Mouse (Mus musculus) cerebellum, postnatal 25 days (tissue): ENCODE results near the gene Cenpn.
A peak's percentile ranks its signal among the peaks of the same experiment; 100 is the strongest.

Experiments
- DNase-seq, 2 experiments: peaks; one replicate each; pipeline ENCODE4 v3.0.0; 2021; ENCODE audit warnings: mixed read lengths in 2 of 2

The Cenpn gene

GRCm38 (mm10) chr8:116921337-116922059 is at the start of gene Cenpn, which contains the start of gene Cmc2:
Gene Cenpn, plus strand, starts transcription at chr8:116921730.
Gene Cmc2, minus strand, starts transcription at chr8:116921455.
- DNase-seq, result peak; percentile 97

GRCm38 (mm10) chr8:116872761-116873342 is 48.7 kb upstream of the Cenpn start:
- DNase-seq, result peak; percentile 22 to 27

DNA sequence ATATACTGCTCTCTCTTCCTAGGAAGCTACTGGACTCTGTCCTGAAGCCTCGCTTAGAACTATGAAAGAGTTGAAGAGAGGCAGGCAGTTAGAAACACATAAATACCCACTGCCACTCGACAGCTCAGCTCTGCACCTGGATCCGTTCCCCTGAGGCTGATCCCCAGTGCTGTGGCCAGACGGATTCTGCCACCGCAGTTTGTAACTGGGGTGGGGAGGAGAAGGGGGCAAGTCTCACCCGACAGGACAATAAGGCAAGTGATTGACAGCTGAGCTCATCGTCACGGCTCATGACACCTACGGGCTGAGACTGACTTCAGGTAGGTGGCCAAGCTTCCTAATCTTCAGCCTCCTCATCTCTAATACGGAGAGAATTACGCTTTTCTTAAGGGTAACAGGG is 47.9 kb upstream of the Cenpn start:
- DNase-seq, result no peak

GRCm38 (mm10) chr8:116873986-116874385 is 47.5 kb upstream of the Cenpn start:
- no peak for DNase-seq

- no peak for DNase-seq
Measured at GRCm38 (mm10) chr8:116875798-116876450, 45.6 kb upstream of the Cenpn start.

DNA sequence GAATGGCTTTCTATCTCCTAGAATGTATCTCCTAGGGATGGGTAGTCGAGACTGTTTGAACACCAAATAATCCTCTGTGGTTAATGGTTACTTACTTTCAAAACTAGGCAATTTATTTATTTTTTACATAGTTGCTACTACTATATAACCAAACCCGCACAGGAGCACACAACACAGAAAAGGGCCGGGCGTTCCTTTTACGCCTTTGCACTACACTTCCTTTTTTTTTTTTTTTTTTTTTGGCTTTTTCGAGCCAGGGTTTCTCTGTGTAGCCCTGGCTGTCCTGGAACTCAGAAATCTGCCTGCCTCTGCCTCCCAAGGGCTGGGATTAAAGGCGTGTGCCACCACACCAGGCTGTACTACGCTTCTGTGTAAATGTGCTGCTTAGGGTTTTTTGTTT is 40.1 kb upstream of the Cenpn start:
- DNase-seq, result no peak

GRCm38 (mm10) chr8:116887813-116888212 is 33.7 kb upstream of the Cenpn start:
- no peak for DNase-seq

- DNase-seq, result no peak
Measured at GRCm38 (mm10) chr8:116891446-116891845, 30.1 kb upstream of the Cenpn start.

- no peak for DNase-seq
Measured at GRCm38 (mm10) chr8:116892130-116892529, 29.4 kb upstream of the Cenpn start.

DNA sequence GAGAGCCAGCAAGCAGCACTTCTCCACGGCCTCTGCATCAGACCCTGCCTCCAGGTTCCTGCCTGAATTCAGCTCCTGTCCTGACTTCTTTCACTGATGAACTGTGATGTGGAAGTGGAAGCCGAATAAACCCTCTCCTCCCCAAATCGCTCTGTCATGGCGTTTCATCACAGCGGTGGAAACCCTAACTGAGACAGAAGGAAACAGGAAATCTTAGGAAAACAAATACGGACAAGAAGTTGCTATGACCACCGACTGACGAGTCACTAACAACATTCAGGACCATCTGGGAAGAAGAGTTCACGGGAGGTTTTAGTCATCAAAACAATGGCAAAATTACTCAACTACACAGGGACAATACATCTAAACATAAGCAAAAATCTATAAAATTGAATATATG is 28.9 kb upstream of the Cenpn start:
- DNase-seq, result no peak

DNA sequence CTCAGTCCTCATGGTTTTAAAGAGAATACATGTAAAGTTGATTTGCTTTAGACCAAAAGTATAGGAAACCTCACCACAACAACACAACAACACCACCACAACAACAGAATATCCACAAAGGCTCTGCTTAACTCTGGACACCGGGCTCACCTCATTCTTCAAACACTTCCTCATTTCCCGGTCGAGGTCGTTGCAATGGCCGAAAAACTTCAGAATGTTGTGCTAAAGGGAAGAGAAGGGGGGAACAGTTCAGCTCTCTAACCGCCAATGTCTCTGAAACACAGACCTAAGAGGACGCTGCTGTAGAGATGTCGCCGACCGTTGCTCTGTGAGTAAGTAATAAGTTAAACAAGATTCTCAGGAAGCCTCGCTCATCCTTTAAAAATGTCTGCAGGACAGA is 27.6 kb upstream of the Cenpn start:
- no peak for DNase-seq

- DNase-seq, result no peak
Measured at GRCm38 (mm10) chr8:116895521-116895920, 26.0 kb upstream of the Cenpn start.

- DNase-seq, result no peak
Measured at GRCm38 (mm10) chr8:116904736-116905135, 16.8 kb upstream of the Cenpn start.

DNA sequence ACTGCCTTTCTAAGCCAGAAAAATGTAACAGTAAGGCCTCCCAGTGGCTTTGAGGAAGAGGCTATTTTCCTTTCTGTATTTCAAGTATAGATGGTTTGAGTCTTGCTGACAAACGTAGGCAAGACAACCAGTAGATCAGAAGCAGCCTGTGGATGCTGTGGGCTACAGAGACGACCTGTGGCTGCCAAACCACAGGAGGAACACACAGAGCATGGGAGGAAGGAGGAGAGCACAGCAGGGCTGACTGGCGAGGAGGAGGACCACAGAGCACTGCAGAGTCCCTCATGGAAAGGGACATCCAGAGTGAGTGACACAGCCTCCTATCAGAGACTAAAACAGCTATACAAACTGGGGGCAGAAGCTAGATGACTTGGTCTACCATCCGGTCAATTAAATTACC is 16.3 kb upstream of the Cenpn start:
- DNase-seq, result no peak

GRCm38 (mm10) chr8:116905836-116906235 is 15.7 kb upstream of the Cenpn start:
- no peak for DNase-seq

DNA sequence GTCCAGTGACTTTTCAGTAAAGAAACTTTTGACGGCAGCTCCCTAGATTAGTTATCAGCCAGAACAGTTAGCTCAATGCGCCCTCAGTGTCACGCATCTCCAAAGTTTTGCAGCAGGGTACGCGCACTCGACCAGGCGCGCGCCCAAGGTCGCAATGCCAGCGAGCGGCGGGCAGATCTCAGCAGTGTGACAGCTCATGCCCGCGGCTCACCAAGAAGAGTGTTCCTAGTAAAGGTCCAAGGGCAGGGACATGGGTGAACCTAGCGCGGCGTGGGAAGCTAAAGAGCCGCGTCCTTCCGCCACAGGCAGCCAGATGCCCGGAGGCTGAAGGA is 559 bp upstream of the Cenpn start:
- DNase-seq, result no peak

GRCm38 (mm10) chr8:116922060-116922757 is 679 bp downstream of the Cenpn start:
- no peak for DNase-seq

- DNase-seq, result no peak
Measured at GRCm38 (mm10) chr8:116923526-116923925, 2.0 kb downstream of the Cenpn start.

- peak in 1 of 2 experiments; percentile 51 for DNase-seq
Measured at GRCm38 (mm10) chr8:116927880-116928279, 6.3 kb downstream of the Cenpn start.

GRCm38 (mm10) chr8:116928588-116928987 is 7.1 kb downstream of the Cenpn start:
- DNase-seq, result no peak

GRCm38 (mm10) chr8:116934976-116935375 is 13.4 kb downstream of the Cenpn start:
- DNase-seq, result no peak

DNA sequence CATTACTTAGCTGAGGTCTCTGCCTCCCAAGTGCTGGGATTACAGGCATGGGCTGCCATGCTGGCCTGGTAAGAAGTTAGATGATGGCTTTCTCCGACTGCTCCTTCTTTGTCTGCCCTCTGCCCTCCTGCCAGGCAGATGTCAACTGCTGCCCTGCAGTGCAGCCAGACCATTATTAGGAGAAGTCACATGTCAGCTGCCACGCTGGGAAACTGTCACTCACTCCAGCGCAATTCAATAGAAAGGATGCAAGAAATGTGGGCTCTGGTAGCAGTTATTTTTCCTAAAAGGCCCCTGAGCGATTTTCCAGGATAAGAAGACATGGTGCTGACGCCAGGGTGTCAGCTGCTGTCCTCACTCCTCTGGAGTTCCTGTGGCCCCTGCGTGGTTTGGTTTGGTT is 14.0 kb downstream of the Cenpn start:
- no peak for DNase-seq

- DNase-seq, result no peak
Measured at GRCm38 (mm10) chr8:116942284-116943058, 20.9 kb downstream of the Cenpn start.
